12 mouse cellular contexts compared by ENCODE assay signal in genomic region chr15:102705226-102705894, GRCm38 (mm10). TPM values are rescaled to one million over a fixed set of nuclear protein-coding genes. Genes with fewer than 3 reads are reported as not detected.
DNase-seq lines count a peak whose midpoint lies in the region; ATAC-seq and TF ChIP-seq lines count a peak whose summit lies in the region.
"Had no signal": no experiment of that assay in that cellular context is flagged by ENCODE, and none has a peak within 500 bp of the region (broad histone marks: within the 10 kb centered on the region; RNA-seq: fewer than 3 reads in every experiment).

No protein-coding gene starts in this region.

- no peak overlapping the region for H3K4me3 ChIP-seq in forebrain, embryonic 13.5 days
- no peak overlapping the region for H3K4me3 ChIP-seq in forebrain, embryonic 11.5 days (ENCODE audit: low read depth, low read length)
- H3K4me3 ChIP-seq in forebrain, postnatal 0 days (ENCODE audit: low read depth, low read length), result no peak overlapping the region
- H3K4me3 ChIP-seq in midbrain, embryonic 16.5 days (ENCODE audit: low read depth, low read length), result no peak overlapping the region
- H3K4me3 ChIP-seq: liver, embryonic 15.5 days had no signal

- peak overlapping the region; percentile 70 for H3K27ac ChIP-seq in forebrain, embryonic 13.5 days
- H3K27ac ChIP-seq in forebrain, embryonic 11.5 days (ENCODE audit: low read depth, low read length), result no peak overlapping the region
- peak overlapping the region; percentile 64 for H3K27ac ChIP-seq in forebrain, postnatal 0 days (ENCODE audit: low read depth, low read length)
- H3K27ac ChIP-seq in midbrain, embryonic 16.5 days (ENCODE audit: low read length), result peak overlapping the region; percentile 36
- H3K27ac ChIP-seq: liver, embryonic 15.5 days had no signal

- H3K9me3 ChIP-seq in forebrain, embryonic 13.5 days (replicated peaks), result no peaks in the 10 kb centered on the region
- H3K9me3 ChIP-seq in forebrain, embryonic 11.5 days (ENCODE audit: control insufficient read depth, low read length), result no peaks in the 10 kb centered on the region
- H3K9me3 ChIP-seq in forebrain, postnatal 0 days (ENCODE audit: low read length), result no peaks in the 10 kb centered on the region
- no peaks in the 10 kb centered on the region for H3K9me3 ChIP-seq in midbrain, embryonic 16.5 days (replicated peaks; ENCODE audit: control insufficient read depth, low read length, poor library complexity, severe bottlenecking)
- H3K9me3 ChIP-seq: liver, embryonic 15.5 days had no signal

- no peak overlapping the region for H3K4me2 ChIP-seq in forebrain, embryonic 13.5 days
- no peak overlapping the region for H3K4me2 ChIP-seq in forebrain, embryonic 11.5 days (ENCODE audit: low read depth, low read length, severe bottlenecking)
- no peak overlapping the region for H3K4me2 ChIP-seq in forebrain, postnatal 0 days (ENCODE audit: low read depth)
- H3K4me2 ChIP-seq in midbrain, embryonic 16.5 days (ENCODE audit: low read length), result no peak overlapping the region
- H3K4me2 ChIP-seq: liver, embryonic 15.5 days had no signal

- no peak for DNase-seq in forebrain, embryonic 11.5 days (ENCODE audit: low spot score)
- DNase-seq in left cerebral cortex, postnatal 4 days, result peak; percentile 48
- DNase-seq in left cerebral cortex, postnatal 14 days (ENCODE audit: low spot score in 2 of 2), result no peak
- peak; percentile 57 for DNase-seq in forebrain, postnatal 0 days
- no peak for DNase-seq in left cerebral cortex, adult 8-10 months (ENCODE audit: low spot score in 2 of 2)
- DNase-seq: B cell, adult 2 months; heart, postnatal 4 days; thymus, adult 18-20 months had no signal

- 47% methylated on average over 9 of the region's 9 CpGs for WGBS in forebrain, embryonic 13.5 days
- 52% methylated on average over 9 of the region's 9 CpGs for WGBS in forebrain, embryonic 11.5 days
- WGBS in forebrain, postnatal 0 days, result 27% methylated on average over 9 of the region's 9 CpGs
- WGBS in midbrain, embryonic 16.5 days, result 47% methylated on average over 9 of the region's 9 CpGs

- H3K4me1 ChIP-seq in forebrain, embryonic 13.5 days, result peaks cover 19% of the 10 kb centered on the region
- no peaks in the 10 kb centered on the region for H3K4me1 ChIP-seq in forebrain, embryonic 11.5 days (replicated peaks; ENCODE audit: control insufficient read depth, insufficient read depth, low read length)
- H3K4me1 ChIP-seq in forebrain, postnatal 0 days (ENCODE audit: insufficient read depth), result peaks cover 7% of the 10 kb centered on the region; the same call in 1 of the 2 replicates
- H3K4me1 ChIP-seq in midbrain, embryonic 16.5 days (ENCODE audit: control insufficient read depth, insufficient read depth, low read length), result peaks cover 8% of the 10 kb centered on the region
- H3K4me1 ChIP-seq: liver, embryonic 15.5 days had no signal

- TF ChIP-seq CTCF in forebrain, postnatal 0 days (IDR thresholded peaks at IDR 0.05; ENCODE audit: low read depth), result no peak

- ATAC-seq in forebrain, embryonic 13.5 days, result peak; percentile 52
- no peak for ATAC-seq in forebrain, embryonic 11.5 days (replicated peaks; ENCODE audit: low FRiP score)
- ATAC-seq in forebrain, postnatal 0 days, result peak; percentile 69
- no peak for ATAC-seq in midbrain, embryonic 16.5 days
- ATAC-seq in inflammation-experienced regulatory T-cells, adult 6 months, result no peak

- H3K9ac ChIP-seq in forebrain, embryonic 13.5 days, result no peak overlapping the region
- H3K9ac ChIP-seq in forebrain, embryonic 11.5 days (ENCODE audit: low read length), result no peak overlapping the region
- H3K9ac ChIP-seq in forebrain, postnatal 0 days, result no peak overlapping the region
- no peak overlapping the region for H3K9ac ChIP-seq in midbrain, embryonic 16.5 days (ENCODE audit: low read depth, low read length)
- H3K9ac ChIP-seq: liver, embryonic 15.5 days had no signal

- peaks cover 9% of the 10 kb centered on the region; the same call in 1 of the 2 replicates for H3K27me3 ChIP-seq in forebrain, embryonic 13.5 days
- no peaks in the 10 kb centered on the region for H3K27me3 ChIP-seq in forebrain, embryonic 11.5 days (ENCODE audit: control insufficient read depth, insufficient read depth, low read length)
- no peaks in the 10 kb centered on the region for H3K27me3 ChIP-seq in forebrain, postnatal 0 days (ENCODE audit: insufficient read depth, low read length)
- H3K27me3 ChIP-seq in midbrain, embryonic 16.5 days (ENCODE audit: control insufficient read depth, insufficient read depth, low read depth, low read length), result no peaks in the 10 kb centered on the region

- peaks cover 41% of the 10 kb centered on the region for H3K36me3 ChIP-seq in forebrain, embryonic 13.5 days (ENCODE audit: poor library complexity, severe bottlenecking)
- H3K36me3 ChIP-seq in forebrain, embryonic 11.5 days (ENCODE audit: control insufficient read depth, insufficient read depth, low read length), result no peaks in the 10 kb centered on the region
- peaks cover 39% of the 10 kb centered on the region for H3K36me3 ChIP-seq in forebrain, postnatal 0 days (ENCODE audit: insufficient read depth)
- H3K36me3 ChIP-seq in midbrain, embryonic 16.5 days (ENCODE audit: control insufficient read depth, insufficient read depth, low read length), result peaks cover 23% of the 10 kb centered on the region
- H3K36me3 ChIP-seq: liver, embryonic 15.5 days had no signal

- intact Hi-C loops in left cerebral cortex, postnatal 4 days (cut with DNase I), result no loop called here
- intact Hi-C loops in left cerebral cortex, postnatal 14 days (cut with DNase I), result no loop called here

RNA-seq across cellular contexts. Expression of gene Calcoco1, which starts 16.6 kb away (rescaled TPM):
- 45.0 and 48.7 TPM in 2 replicates for polyA plus RNA-seq in forebrain, embryonic 13.5 days (2015; fragmentation: Nextera tagmentation; extraction: Ambion mirVana)
- 30.4 and 31.1 TPM in 2 replicates for polyA plus RNA-seq in forebrain, embryonic 11.5 days (2014; fragmentation: Nextera tagmentation; extraction: Ambion mirVana)
- 10 to 100 TPM; 44.3 to 46.7 TPM for total RNA-seq in left cerebral cortex, postnatal 4 days (2021)
- 10 to 100 TPM; 56.9 to 58.4 TPM for total RNA-seq in left cerebral cortex, postnatal 14 days (2021)
- total RNA-seq in forebrain, postnatal 0 days (2014; rRNA removed), result 42.6 and 47.1 TPM in 2 replicates
- 33.5 and 36.9 TPM in 2 replicates for polyA plus RNA-seq in forebrain, postnatal 0 days (2015; fragmentation: Nextera tagmentation; extraction: Ambion mirVana)
- polyA plus RNA-seq in midbrain, embryonic 16.5 days (2015; fragmentation: Nextera tagmentation; extraction: Ambion mirVana), result 38.3 and 38.7 TPM in 2 replicates
- 10 to 100 TPM; 22.0 to 43.9 (median 37.8) TPM for polyA plus RNA-seq in inflammation-experienced regulatory T-cells, adult 6 months (2017; shearing (Covaris generic))
- 10 to 100 TPM; 74.9 to 85.2 (median 82.2) TPM for total RNA-seq in left cerebral cortex, adult 8-10 months (2022)

RNA-seq across cellular contexts. Expression of gene Atp5g2, which starts 33.2 kb away (rescaled TPM):
- polyA plus RNA-seq in forebrain, embryonic 13.5 days (2015; fragmentation: Nextera tagmentation; extraction: Ambion mirVana), result 52.3 and 79.6 TPM in 2 replicates
- polyA plus RNA-seq in forebrain, embryonic 11.5 days (2014; fragmentation: Nextera tagmentation; extraction: Ambion mirVana), result 52.7 and 58.4 TPM in 2 replicates
- 10 to 100 TPM; 13.4 to 14.1 TPM for total RNA-seq in left cerebral cortex, postnatal 4 days (2021)
- 10 to 100 TPM; 13.4 to 14.4 TPM for total RNA-seq in left cerebral cortex, postnatal 14 days (2021)
- total RNA-seq in forebrain, postnatal 0 days (2014; rRNA removed), result 75.2 and 170 TPM in 2 replicates
- 63.5 and 75.3 TPM in 2 replicates for polyA plus RNA-seq in forebrain, postnatal 0 days (2015; fragmentation: Nextera tagmentation; extraction: Ambion mirVana)
- 46.9 and 49.8 TPM in 2 replicates for polyA plus RNA-seq in midbrain, embryonic 16.5 days (2015; fragmentation: Nextera tagmentation; extraction: Ambion mirVana)
- polyA plus RNA-seq in inflammation-experienced regulatory T-cells, adult 6 months (2017; shearing (Covaris generic)), result 10 to 100 TPM; 32.4 to 64.3 (median 37.5) TPM
- total RNA-seq in left cerebral cortex, adult 8-10 months (2022), result 10 to 100 TPM in 3 of 4 experiments, 1 to 10 TPM in 1; 8.4 to 19.1 (median 13.2) TPM

Comparison
In these comparisons a context has a peak if more than half of its experiments do, and no peak if none do; other contexts are left out.
1. ATAC-seq: peak in forebrain, embryonic 13.5 days (single experiment) and forebrain, postnatal 0 days (single experiment); none in forebrain, embryonic 11.5 days (single experiment), midbrain, embryonic 16.5 days (single experiment) and inflammation-experienced regulatory T-cells, adult 6 months (single experiment).
2. DNase-seq: peak in left cerebral cortex, postnatal 4 days (single experiment) and forebrain, postnatal 0 days (single experiment); none in forebrain, embryonic 11.5 days (single experiment), left cerebral cortex, postnatal 14 days (0 of 2) and left cerebral cortex, adult 8-10 months (0 of 2).